Mouse (Mus musculus) thymus, postnatal 14 days (tissue): ENCODE data around the gene Ric3.

ENCODE experiments used
- DNase-seq: peaks from one replicate; pipeline ENCODE4 v3.0.0; 2021

Gene Ric3

DNA sequence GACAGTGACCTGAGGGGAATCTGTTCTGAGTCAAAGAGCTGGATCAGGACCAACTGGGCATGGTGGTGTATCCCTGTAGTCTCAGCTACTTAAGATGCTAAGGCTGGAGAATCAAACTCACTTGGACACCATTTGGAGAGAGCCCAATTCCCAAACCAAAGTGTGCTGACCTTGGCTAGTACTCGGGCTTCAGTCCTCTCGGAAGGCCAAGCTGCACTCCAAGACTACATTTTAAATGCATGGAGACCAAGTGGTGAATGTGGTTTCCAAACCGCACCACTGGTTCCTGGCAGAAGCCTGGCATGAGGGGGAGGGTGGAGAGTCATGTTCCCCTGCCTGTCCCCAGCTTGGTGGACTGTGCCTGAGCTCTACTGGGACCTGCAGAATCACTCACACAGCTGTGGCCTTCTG, 89.2 kb downstream of the Ric3 start:
- no peak for DNase-seq

DNA sequence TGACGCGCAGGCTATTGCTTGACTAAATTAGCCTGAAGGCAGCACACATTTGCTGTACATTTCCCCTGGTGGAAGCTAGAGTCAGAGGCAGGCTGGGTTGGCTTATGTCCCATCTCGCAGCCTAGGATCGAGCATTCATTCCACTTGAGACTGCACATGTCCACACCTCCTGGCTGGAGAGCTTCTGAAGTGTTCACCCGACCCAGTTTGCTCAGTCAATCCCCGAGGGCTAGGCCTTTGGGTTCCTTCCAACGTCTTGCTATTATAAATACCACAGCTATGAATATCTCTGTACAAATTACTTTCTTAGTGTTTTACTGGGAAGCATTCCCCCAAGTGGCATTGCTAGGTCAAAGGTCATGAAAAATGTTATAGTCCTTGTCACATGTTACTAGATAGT, 89.9 kb downstream of the Ric3 start:
- no peak for DNase-seq

GRCm38 (mm10) chr7:108991207-108991606, 91.9 kb downstream of the Ric3 start:
- no peak for DNase-seq

GRCm38 (mm10) chr7:108985934-108986708, 97.0 kb downstream of the Ric3 start:
- no peak for DNase-seq
